Mouse (Mus musculus) gastrocnemius, postnatal 36 days (tissue): ENCODE results near the gene Sgms1. TPM values are rescaled to one million over a fixed set of nuclear protein-coding genes. Genes with fewer than 3 reads are reported as not detected.

Experiments
- total RNA-seq, 2 experiments: library from RNA; stranded (reverse); gene quantifications; 2 replicates each; pipeline ENCODE4 v1.2.3; 2021

Sgms1 gene
- total RNA-seq, 2 experiments from 2014 or later: 46.3 to 50.1 TPM

Other genes with a start within 250 kb of the Sgms1 start
- 10 to 100 TPM; 25.7 to 26.5 TPM for gene Rpl9-ps6, start 76.9 kb upstream of the Sgms1 start, total RNA-seq
- 10 to 100 TPM; 12.7 to 15.2 TPM for gene Minpp1, start 96.1 kb upstream of the Sgms1 start, total RNA-seq
- 1 to 10 TPM; 4.4 to 5.3 TPM for gene Papss2, start 206.1 kb upstream of the Sgms1 start, total RNA-seq